Mouse (Mus musculus) cortical plate, adult 2 months (tissue): ENCODE data around the gene Samd4. TPM values are rescaled to one million over a fixed set of nuclear protein-coding genes. Genes with fewer than 3 reads are reported as not detected.
A peak's percentile ranks its signal among the peaks of the same experiment; 100 is the strongest.

Experiments used
- H3K27ac ChIP-seq: fragments of 200-500 bp; 2 replicates; pipeline ENCODE4 v1.5.1; 2012; ENCODE audit warnings: low read length, control low read depth, inconsistent platforms; ENCODE audit not compliant: insufficient read depth
- H3K4me1 ChIP-seq: fragments of 200-500 bp; 2 replicates; pipeline ENCODE4 v1.6.1; 2011; ENCODE audit warnings: low read length; ENCODE audit not compliant: control insufficient read depth, insufficient read depth
- H3K4me3 ChIP-seq: fragments of 200-500 bp; 2 replicates; pipeline ENCODE4 v1.5.1; 2011; ENCODE audit warnings: mild to moderate bottlenecking, low read length, control low read depth; ENCODE audit not compliant: insufficient read depth
- CTCF ChIP-seq: fragments of 200-500 bp; IDR thresholded peaks from 2 replicates; pipeline ENCODE4 v1.5.1; 2011; ENCODE audit warnings: mild to moderate bottlenecking, control low read depth, low read length; ENCODE audit not compliant: insufficient read depth; ENCODE audit errors: extremely low read depth
- POLR2A ChIP-seq: fragments of 200-500 bp; IDR thresholded peaks from 2 replicates; pipeline ENCODE4 v1.6.1; 2011; ENCODE audit warnings: mild to moderate bottlenecking, low read length, control low read depth; ENCODE audit not compliant: insufficient read depth; ENCODE audit errors: extremely low read depth
- polyA plus RNA-seq: library from polyadenylated mRNA; depleted of rRNA; stranded (reverse); fragments of >200 nt; gene quantifications from 2 replicates; pipeline ENCODE4 v1.2.3, GENCODE M21; 2012

Samd4 gene
- polyA plus RNA-seq, 1 experiment = 14.0 TPM

GRCm38 (mm10) chr14:47086123-47086522 lies 203.5 kb downstream of the Samd4 start:
- no peaks in the 10 kb centered on the region for H3K4me1 ChIP-seq
- H3K4me3 ChIP-seq = no peak overlapping the region
- H3K27ac ChIP-seq = no peak overlapping the region
- no peak for TF ChIP-seq CTCF
- TF ChIP-seq POLR2A = no peak

- no peak overlapping the region for H3K27ac ChIP-seq
- no peaks in the 10 kb centered on the region for H3K4me1 ChIP-seq
- no peak overlapping the region for H3K4me3 ChIP-seq
- TF ChIP-seq CTCF (peak; percentile 62), POLR2A (no peak)
Observed at GRCm38 (mm10) chr14:47086743-47087142, 204.1 kb downstream of the Samd4 start.

- Histone ChIP-seq H3K27ac (no peak overlapping the region), H3K4me3 (no peak overlapping the region), H3K4me1 (no peaks in the 10 kb centered on the region)
- TF ChIP-seq CTCF = peak; percentile 43; the same call in 1 of the 2 replicates
- no peak for TF ChIP-seq POLR2A
Observed at GRCm38 (mm10) chr14:47087182-47087581, 204.5 kb downstream of the Samd4 start.

GRCm38 (mm10) chr14:47087669-47088250 lies 205.1 kb downstream of the Samd4 start:
- no peak overlapping the region for H3K27ac ChIP-seq
- TF ChIP-seq CTCF (no peak), POLR2A (no peak)
- H3K4me1 ChIP-seq = no peaks in the 10 kb centered on the region
- no peak overlapping the region for H3K4me3 ChIP-seq

- H3K4me1 ChIP-seq = peaks cover 3% of the 10 kb centered on the region
- TF ChIP-seq CTCF (no peak), POLR2A (no peak)
- H3K27ac ChIP-seq = no peak overlapping the region
- no peak overlapping the region for H3K4me3 ChIP-seq
Observed at GRCm38 (mm10) chr14:47088339-47088738, 205.7 kb downstream of the Samd4 start.

- H3K27ac ChIP-seq = no peak overlapping the region
- H3K4me1 ChIP-seq = peaks cover 4% of the 10 kb centered on the region
- no peak overlapping the region for H3K4me3 ChIP-seq
- TF ChIP-seq POLR2A (no peak), CTCF (no peak)
Observed at GRCm38 (mm10) chr14:47089153-47089552, 206.5 kb downstream of the Samd4 start.

- Histone ChIP-seq H3K4me3 (no peak overlapping the region), H3K4me1 (peaks cover 4% of the 10 kb centered on the region), H3K27ac (no peak overlapping the region)
- no peak for TF ChIP-seq CTCF
- TF ChIP-seq POLR2A = no peak
Observed at GRCm38 (mm10) chr14:47091908-47092307, 209.3 kb downstream of the Samd4 start.

GRCm38 (mm10) chr14:47093355-47093792 lies 210.7 kb downstream of the Samd4 start:
- Histone ChIP-seq H3K4me3 (no peak overlapping the region), H3K27ac (no peak overlapping the region)

GRCm38 (mm10) chr14:47095036-47095435 lies 212.4 kb downstream of the Samd4 start:
- H3K27ac ChIP-seq = no peak overlapping the region
- TF ChIP-seq POLR2A = no peak
- TF ChIP-seq CTCF = no peak
- H3K4me3 ChIP-seq = no peak overlapping the region
- H3K4me1 ChIP-seq = peaks cover 4% of the 10 kb centered on the region

More at GRCm38 (mm10) chr14:47093355-47093792, 210.7 kb downstream of the Samd4 start:
- TF ChIP-seq POLR2A (no peak), CTCF (no peak)
- H3K4me1 ChIP-seq = peaks cover 4% of the 10 kb centered on the region

- TF ChIP-seq POLR2A = no peak
- no peak for TF ChIP-seq CTCF
- H3K4me3 ChIP-seq = no peak overlapping the region
- H3K27ac ChIP-seq = no peak overlapping the region
- peaks cover 4% of the 10 kb centered on the region for H3K4me1 ChIP-seq
Observed at GRCm38 (mm10) chr14:47096357-47096756, 213.7 kb downstream of the Samd4 start.
